Mouse (Mus musculus) cerebellum, postnatal 4 days (tissue): ENCODE measurements around the gene Zfp212.

Experiments
- DNase-seq, 2 experiments: peaks; one replicate each; pipeline ENCODE4 v3.0.0; 2022; ENCODE audit warnings: low spot score in 2 of 2, mixed read lengths in 1 of 2

Zfp212 gene

DNA sequence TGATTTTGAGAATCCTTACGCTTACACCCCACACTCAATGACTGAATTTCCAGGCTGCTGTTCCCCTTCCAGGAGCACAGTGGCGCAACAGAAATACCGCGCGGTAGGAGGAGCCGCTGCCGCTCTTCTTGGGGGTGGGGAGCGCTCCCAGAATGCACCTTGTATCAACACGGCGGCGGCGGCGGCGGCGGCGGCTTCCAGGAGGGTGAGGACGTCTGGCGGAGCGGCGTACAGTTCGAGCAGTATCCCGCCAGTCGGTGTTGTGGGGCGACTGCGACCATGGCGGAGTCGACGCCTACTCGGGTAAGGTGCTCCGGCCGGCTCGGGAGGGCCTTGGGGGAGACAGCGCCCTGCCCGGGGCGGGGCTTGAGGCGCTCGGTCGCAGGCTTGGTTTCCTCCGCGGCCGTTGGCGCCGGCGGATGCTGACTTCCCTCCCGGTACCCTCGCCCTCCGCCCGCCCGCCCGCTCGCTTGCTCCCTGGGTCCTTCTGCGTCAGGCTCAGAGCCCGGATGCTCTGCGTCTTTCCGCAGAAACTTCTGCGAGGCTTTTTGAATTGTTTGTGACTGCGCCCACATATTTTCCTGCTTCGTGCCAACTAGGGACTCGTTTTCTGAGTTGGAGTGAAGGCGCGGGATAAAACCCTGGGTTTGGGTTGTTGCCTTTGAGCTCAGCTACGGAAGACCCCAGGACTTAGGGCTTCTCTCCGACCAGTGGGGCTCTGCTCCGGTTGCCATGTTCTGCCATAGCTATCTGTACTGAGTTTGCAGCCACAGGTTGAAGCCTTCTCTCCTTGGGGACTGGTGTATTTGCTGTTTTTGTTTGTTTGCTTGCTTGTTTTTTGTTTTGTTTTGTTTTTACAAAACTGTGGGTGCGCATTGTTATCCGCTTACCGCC, at the start of gene Zfp212:
Gene Zfp212, plus strand, starts transcription at position 30 of the 894 bp plus-strand sequence.
- DNase-seq: peak; percentile 60 to 80

GRCm38 (mm10) chr6:47872266-47872665, 48.0 kb upstream of the Zfp212 start:
- DNase-seq: no peak

GRCm38 (mm10) chr6:47877058-47877457, 43.2 kb upstream of the Zfp212 start, which contains the start of gene Zfp282:
Gene Zfp282 (plus strand): TSS chr6:47877204.
- DNase-seq: no peak

- peak; percentile 79 to 89 for DNase-seq
Measured at GRCm38 (mm10) chr6:47877461-47878132, 42.7 kb upstream of the Zfp212 start.

GRCm38 (mm10) chr6:47878133-47878514, 42.2 kb upstream of the Zfp212 start:
- DNase-seq: no peak

- DNase-seq: no peak
Measured at GRCm38 (mm10) chr6:47878593-47878992, 41.7 kb upstream of the Zfp212 start.

- no peak for DNase-seq
Measured at GRCm38 (mm10) chr6:47879049-47879716, 41.1 kb upstream of the Zfp212 start.

DNA sequence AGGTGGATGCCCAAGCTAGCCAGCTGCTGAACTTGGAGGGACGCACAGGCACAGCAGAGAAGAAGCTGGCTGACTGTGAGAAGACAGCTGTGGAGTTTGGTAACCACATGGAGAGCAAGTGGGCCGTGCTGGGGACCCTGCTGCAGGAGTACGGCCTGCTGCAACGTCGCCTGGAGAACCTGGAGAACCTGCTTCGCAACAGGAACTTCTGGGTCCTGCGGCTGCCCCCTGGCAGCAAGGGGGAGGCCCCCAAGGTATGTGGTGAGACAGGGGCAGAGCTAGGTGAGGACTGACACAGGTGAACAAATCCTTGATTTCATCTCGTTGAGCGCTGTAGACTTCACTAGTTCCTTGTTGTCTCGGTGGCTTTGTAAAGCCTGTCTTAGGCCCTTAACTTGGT, 40.1 kb upstream of the Zfp212 start:
- no peak for DNase-seq

GRCm38 (mm10) chr6:47888812-47889383, 31.4 kb upstream of the Zfp212 start:
- no peak for DNase-seq

- DNase-seq: no peak
Measured at GRCm38 (mm10) chr6:47899416-47899815, 20.9 kb upstream of the Zfp212 start.

GRCm38 (mm10) chr6:47903587-47903986, 16.7 kb upstream of the Zfp212 start:
- DNase-seq: no peak

- DNase-seq: no peak
Measured at GRCm38 (mm10) chr6:47904361-47904760, 15.9 kb upstream of the Zfp212 start.

DNA sequence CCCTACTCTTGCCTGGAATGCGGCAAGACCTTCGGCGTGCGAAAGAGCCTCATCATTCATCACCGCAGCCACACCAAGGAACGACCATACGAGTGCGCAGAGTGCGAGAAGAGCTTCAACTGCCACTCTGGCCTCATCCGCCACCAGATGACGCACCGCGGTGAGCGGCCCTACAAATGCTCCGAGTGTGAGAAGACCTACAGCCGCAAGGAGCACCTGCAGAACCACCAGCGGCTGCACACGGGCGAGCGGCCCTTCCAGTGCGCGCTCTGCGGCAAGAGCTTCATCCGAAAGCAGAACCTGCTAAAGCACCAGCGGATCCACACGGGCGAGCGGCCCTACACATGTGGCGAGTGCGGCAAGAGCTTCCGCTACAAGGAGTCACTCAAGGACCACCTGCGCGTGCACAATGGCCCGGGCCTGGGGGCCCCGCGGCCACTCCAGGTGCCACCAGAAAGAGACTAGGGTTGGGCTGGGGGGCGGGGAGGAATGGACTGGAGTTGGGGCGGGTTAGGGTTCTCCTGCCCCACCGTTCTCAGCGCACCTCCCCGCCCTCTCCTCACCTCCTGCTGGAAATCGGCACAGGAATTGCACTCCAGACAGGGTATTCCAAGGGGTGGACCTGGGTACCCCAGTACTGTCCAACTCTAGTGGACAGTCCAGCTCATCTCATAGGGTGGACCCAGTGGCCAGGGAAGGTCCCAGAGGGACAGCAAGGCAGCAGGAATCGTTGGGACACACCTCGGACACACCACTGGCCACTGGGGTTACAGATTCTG, 15.2 kb upstream of the Zfp212 start:
- no peak for DNase-seq

GRCm38 (mm10) chr6:47906326-47906725, 13.9 kb upstream of the Zfp212 start:
- DNase-seq: no peak

DNA sequence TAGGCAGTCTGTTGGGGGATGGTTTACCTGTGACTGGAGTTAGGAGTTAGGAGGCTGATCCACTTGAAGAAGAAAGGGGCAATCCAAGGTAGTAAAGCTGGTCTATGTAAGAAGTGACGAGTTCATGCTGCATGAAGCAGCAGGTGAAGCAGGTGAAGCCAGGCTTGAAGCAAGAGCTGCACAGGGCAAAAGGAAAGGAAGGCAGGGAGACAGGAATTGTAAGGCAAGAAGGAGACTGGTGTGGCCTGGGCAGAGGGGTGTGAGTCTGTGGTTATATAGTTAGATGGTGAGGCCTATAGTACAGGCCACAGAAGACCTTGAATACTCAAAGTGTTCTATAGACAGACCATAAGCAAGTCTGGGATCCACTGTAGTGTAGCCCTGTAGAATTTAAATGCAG, 11.3 kb upstream of the Zfp212 start:
- no peak for DNase-seq

DNA sequence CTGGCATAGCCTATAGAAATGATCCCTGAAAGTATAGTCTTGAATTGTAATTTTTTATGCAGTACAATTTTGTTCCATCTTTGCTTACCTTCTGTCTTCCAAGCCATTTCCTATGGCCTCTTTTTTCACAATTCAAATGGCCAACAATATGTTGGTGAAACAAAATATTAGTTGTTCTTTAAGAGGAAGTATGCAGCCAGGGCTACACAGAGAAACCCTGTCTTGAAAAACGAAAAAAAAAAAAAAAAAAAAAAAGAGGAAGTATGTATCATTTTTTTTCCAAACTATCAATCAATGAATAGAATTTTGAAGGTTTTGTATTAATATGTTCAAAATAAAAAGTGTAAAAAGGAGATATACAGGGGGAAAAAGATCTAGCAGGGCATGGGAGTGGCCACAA, 8.6 kb upstream of the Zfp212 start:
- DNase-seq: no peak

GRCm38 (mm10) chr6:47912991-47913390, 7.3 kb upstream of the Zfp212 start:
- DNase-seq: no peak

DNA sequence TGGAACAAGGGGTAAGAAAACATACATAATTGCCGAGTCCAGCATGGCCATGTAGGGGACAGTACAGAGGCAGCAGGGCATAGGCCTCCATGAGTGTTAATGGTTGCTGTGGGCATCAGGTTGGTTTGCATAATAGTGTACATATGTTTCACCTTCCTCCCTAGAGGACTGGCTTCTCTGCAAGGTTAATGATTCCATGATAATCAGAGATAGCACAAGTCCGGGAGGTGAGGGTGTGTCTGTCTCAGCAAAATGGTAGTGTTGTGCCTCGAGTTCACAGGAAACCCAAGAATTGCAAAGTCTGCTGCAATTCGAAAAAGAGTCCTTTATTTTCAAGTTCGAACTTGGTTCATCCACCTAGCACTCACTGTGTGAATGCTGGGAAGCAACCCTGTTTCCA, 3.2 kb upstream of the Zfp212 start:
- no peak for DNase-seq

- no peak for DNase-seq
Measured at GRCm38 (mm10) chr6:47918768-47919274, 1.5 kb upstream of the Zfp212 start.

DNA sequence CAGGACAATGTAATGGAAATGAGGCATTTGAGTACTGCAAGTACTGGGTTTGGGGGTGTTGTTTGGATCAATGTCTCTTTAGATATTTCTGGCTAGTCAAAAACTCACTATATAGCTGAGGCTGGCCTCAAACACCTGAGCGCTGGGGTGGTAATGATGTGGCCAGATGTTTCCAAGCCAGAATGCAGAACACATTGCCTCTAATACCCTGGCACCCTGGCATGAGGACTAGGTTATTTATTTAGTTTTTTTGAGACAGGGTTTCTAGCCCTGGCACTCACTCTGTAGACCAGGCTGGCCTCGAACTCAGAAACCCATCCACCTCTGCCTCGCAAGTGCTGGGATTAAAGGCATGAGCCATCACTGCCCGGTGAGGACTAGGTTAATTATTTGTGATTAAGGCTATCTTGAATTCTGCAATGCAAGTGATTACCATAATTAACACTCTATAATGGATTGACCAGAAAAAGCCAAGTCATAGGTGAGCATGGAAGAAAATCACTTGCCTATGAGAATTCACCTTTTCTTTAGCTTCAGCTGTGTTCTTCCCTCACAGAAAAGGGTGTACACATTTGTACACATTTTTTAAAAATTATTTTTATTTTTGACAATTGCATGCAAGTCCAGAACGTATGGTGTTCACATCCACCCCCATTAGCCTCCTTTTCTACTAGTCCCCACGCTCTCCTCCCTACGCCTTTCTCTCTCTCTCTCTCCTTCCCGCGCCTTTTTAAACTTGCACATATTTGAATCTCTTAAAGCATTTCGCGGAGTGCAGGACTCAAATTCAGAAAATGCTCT, 430 bp upstream of the Zfp212 start:
- no peak for DNase-seq
